Mouse (Mus musculus): ENCODE measurements at regions not wholly inside any gene's neighbourhood (a gene's known extent, or its start where the extent isn't known, plus 50 kb on each side); places are given as distances from the start of the nearest gene placed in this dataset.
A peak's percentile ranks its signal among the peaks of the same experiment; 100 is the strongest.

DNA sequence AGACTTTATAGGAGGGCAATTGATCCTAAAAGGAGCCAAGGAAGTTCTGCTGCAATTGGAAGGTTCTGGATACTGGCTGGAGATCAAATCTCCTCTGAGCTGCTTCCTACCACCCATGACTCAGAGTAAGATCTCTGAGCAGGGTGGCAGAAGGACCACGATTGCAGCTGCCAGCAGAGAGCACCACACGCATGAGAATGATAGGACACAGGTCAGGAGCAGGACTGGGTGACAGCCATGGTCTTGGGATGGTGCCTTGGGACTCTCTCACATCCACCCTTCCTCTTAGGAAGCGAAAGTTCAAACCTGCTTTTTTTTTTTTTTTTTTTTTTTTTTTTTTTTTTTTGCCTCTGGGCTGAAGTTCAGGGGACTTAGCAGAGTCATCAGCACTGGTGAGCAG, 331.4 kb upstream of the Thbs1 start:
- peak; percentile 41 for TF ChIP-seq CTCF (IDR thresholded peaks at IDR 0.05; ENCODE audit: low read depth)
- TF ChIP-seq EP300 (IDR thresholded peaks at IDR 0.05; ENCODE audit: low read depth), result no peak

Measured in liver, postnatal 0 days (tissue).